Mouse (Mus musculus): Measurements from ENCODE around the gene Zfp991. TPM values are rescaled to one million over a fixed set of nuclear protein-coding genes. Genes with fewer than 3 reads are reported as not detected.

Gene Zfp991
- 1.9 and 2.3 TPM in 2 replicates for polyA plus RNA-seq (2021; fragmentation: Nextera tagmentation)
- long read RNA-seq, experiment 1, partial matches to known transcripts: 1 of 7 reads
- long read RNA-seq, experiment 1, other reads (novel, unspliced or antisense): 6 of 7 reads
- long read RNA-seq, experiment 2, partial matches to known transcripts: 1 of 6 reads
- long read RNA-seq, experiment 2, other reads (novel, unspliced or antisense): 5 of 6 reads

DNA sequence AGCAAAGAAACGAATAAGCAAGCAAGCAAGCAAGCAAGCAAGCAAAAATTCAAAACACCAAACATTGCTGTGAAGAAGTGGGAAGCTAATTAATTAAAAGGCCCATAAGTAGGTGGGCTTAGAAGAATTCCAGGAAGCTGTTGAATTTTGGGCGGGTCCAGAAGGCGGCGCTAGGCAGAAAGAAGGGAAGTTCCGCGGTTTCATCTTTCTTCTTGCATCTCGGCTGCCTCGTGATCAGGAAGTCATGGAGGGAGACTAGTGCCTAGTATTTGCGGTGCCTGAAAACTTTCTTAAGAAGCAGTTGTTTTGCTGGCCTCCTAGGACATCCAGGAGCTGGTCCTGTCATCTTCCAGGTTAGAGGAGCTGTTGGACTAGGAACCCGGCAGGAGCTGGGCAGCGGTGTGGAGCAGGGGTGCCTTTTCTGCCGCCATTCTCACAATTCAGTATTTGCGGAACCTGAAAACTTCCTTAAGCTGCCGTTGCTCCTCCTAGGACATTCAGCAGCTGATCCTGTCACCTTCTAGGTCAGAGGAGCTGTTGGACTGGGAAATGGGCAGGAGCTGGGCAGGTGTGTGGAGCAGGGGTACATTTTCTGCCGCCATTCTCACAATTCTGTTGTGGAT is at the start of gene Zfp991:
Zfp991 (plus strand) TSS at position 202 of the 623 bp plus-strand sequence.

Other genes starting within 250 kb of the Zfp991 start
- not detected in 2 replicates for gene Gm21411, start 222.4 kb upstream of the Zfp991 start, polyA plus RNA-seq (2021; fragmentation: Nextera tagmentation)
- not detected in 2 replicates for gene Zfp989, start 160.1 kb upstream of the Zfp991 start, polyA plus RNA-seq (2021; fragmentation: Nextera tagmentation)
- gene Rex2, start 110.2 kb upstream of the Zfp991 start, polyA plus RNA-seq (2021; fragmentation: Nextera tagmentation): 0.03 TPM in 1 of 2 replicates, not detected in the other
- 0.06 and 0.13 TPM in 2 replicates for gene Zfp988, start 173.6 kb downstream of the Zfp991 start, polyA plus RNA-seq (2021; fragmentation: Nextera tagmentation)
- gene Zfp978, start 229.3 kb downstream of the Zfp991 start, polyA plus RNA-seq (2021; fragmentation: Nextera tagmentation): not detected in 2 replicates